Mouse (Mus musculus) forebrain, embryonic 11.5 days (tissue): ENCODE results near the gene Coro1b. TPM values are rescaled to one million over a fixed set of nuclear protein-coding genes. Genes with fewer than 3 reads are reported as not detected.

Experiments
- ATAC-seq: fragments of 200-750 bp; cut with Nextera tagmentation; replicated peaks from 2 replicates; pipeline ENCODE4 v1.8.0; 2017; ENCODE audit warnings: moderate TSS enrichment; ENCODE audit not compliant: low FRiP score
- DNase-seq: peaks from one replicate; pipeline ENCODE4 v3.0.0-alpha.2; 2017; ENCODE audit warnings: low spot score
- H3K27ac ChIP-seq: fragments of 300-500 bp; sonication (generic); 2 replicates; pipeline ENCODE4 v1.5.1; 2014; ENCODE audit warnings: low read depth, low read length
- H3K27me3 ChIP-seq: fragments of 300-500 bp; sonication (generic); 2 replicates; pipeline ENCODE4 v1.6.1; 2014; ENCODE audit warnings: mild to moderate bottlenecking, low read length, mixed read lengths; ENCODE audit not compliant: control insufficient read depth, insufficient read depth
- H3K36me3 ChIP-seq: fragments of 300-500 bp; sonication (generic); 2 replicates; pipeline ENCODE4 v1.6.1; 2014; ENCODE audit warnings: mild to moderate bottlenecking, low read length, moderate library complexity, mixed read lengths; ENCODE audit not compliant: control insufficient read depth, insufficient read depth
- H3K4me1 ChIP-seq: fragments of 300-500 bp; sonication (generic); replicated peaks from 2 replicates; pipeline ENCODE4 v1.6.1; 2014; ENCODE audit warnings: low read length, mixed read lengths; ENCODE audit not compliant: control insufficient read depth, insufficient read depth
- H3K4me2 ChIP-seq: fragments of 300-500 bp; sonication (generic); 2 replicates; pipeline ENCODE4 v1.6.1; 2014; ENCODE audit warnings: low read depth, mild to moderate bottlenecking, low read length, moderate library complexity, mixed read lengths; ENCODE audit not compliant: severe bottlenecking
- H3K4me3 ChIP-seq: fragments of 300-500 bp; sonication (generic); 2 replicates; pipeline ENCODE4 v1.5.1; 2014; ENCODE audit warnings: low read depth, low read length
- H3K9ac ChIP-seq: fragments of 300-500 bp; sonication (generic); 2 replicates; pipeline ENCODE4 v1.6.1; 2014; ENCODE audit warnings: low read length
- H3K9me3 ChIP-seq: fragments of 300-500 bp; sonication (generic); 2 replicates; pipeline ENCODE4 v1.6.1; 2016; ENCODE audit warnings: low read length, mixed read lengths; ENCODE audit not compliant: control insufficient read depth
- WGBS: fragments of 180-500 bp; shearing (Covaris S2); extraction: QIAGEN DNeasy Blood & Tissue Kit; methylation state at CpG from one replicate; pipeline ENCODE4 v1.1.7; 2014; 5-methylcytosine and 5-hydroxymethylcytosine counted together
- polyA plus RNA-seq: library from polyadenylated mRNA; unstranded; fragments of >200 nt; fragmentation: Nextera tagmentation; extraction: Ambion mirVana; gene quantifications from 2 replicates; pipeline ENCODE4 v1.2.1, GENCODE M21; 2014

Coro1b gene
- polyA plus RNA-seq, 1 experiment from 2014 or later: 119 TPM

DNA sequence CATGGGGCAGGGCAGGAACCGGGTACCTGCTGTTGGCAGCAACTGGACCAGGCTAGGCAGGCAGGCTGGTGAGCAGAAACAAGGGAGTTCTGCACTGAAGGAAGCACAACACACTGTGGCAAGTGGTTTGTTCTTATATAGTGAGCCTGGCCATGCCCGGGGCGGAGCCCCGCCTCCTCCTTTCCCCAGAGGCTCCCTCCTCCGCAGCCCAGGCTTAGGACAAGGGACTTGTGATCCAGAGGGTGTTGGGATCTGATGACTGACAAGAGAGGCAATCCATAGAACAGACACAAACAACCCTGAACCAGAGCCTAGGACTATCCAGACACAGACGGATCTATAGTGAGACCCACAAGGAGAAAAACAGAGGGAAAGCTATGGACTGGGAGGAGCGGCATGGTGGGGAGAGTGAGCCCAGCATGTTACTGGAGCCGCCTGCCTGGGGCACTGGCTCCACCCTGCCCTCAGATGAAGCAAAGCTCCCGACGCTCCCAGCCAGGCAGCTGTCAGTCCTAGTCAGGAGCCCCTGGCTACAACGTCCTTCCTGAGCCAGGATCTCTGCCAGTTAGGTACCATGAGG, 27.0 kb downstream of the Coro1b start, which contains the start of gene Carns1:
TSS of gene Carns1 (minus strand) at position 112 of the 580 bp plus-strand sequence.
- Histone ChIP-seq H3K27me3 (no peaks in the 10 kb centered on the region), H3K36me3 (no peaks in the 10 kb centered on the region), H3K4me1 (peaks cover 9% of the 10 kb centered on the region; the same call in 1 of the 2 replicates), H3K9me3 (no peaks in the 10 kb centered on the region), H3K4me3 (no peak within 1 kb of the TSS), H3K9ac (peak within 1 kb of the TSS; percentile 52), H3K4me2 (peak within 1 kb of the TSS; percentile 36), H3K27ac (no peak within 1 kb of the TSS)
- DNase-seq: no peak
- ATAC-seq: 0 out of 2 replicates have a peak, but pooled peaks have one; percentile 39
- WGBS: 4% methylated on average over 11 of the region's 11 CpGs

DNA sequence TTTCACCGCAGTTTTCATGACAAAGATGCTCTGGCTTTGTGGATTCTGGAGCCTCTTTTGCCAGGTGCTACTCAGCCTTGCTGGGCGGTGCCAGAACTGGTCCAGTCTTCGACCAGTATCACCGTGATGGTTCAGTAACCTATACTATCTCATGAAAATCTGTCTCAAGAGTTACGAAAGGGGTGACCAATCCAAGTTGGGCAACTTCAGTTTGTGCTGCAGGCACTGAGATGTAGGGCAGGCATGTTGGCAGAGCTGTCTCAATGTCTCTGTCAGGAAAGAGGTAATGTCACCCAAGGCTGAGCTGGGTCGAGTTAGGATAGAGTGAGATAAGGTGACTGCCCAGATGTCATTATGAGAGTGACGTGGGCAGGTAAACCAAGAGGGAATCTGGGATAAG, 32.0 kb downstream of the Coro1b start:
- no peak overlapping the region for H3K4me3 ChIP-seq
- no peaks in the 10 kb centered on the region for H3K27me3 ChIP-seq
- 90% methylated on average over 7 of the region's 7 CpGs for WGBS
- no peaks in the 10 kb centered on the region for H3K9me3 ChIP-seq
- no peak overlapping the region for H3K4me2 ChIP-seq
- H3K27ac ChIP-seq: no peak overlapping the region
- H3K4me1 ChIP-seq: peaks cover 6% of the 10 kb centered on the region; the same call in 1 of the 2 replicates
- DNase-seq (no peak), ATAC-seq (no peak)
- no peaks in the 10 kb centered on the region for H3K36me3 ChIP-seq
- H3K9ac ChIP-seq: no peak overlapping the region

DNA sequence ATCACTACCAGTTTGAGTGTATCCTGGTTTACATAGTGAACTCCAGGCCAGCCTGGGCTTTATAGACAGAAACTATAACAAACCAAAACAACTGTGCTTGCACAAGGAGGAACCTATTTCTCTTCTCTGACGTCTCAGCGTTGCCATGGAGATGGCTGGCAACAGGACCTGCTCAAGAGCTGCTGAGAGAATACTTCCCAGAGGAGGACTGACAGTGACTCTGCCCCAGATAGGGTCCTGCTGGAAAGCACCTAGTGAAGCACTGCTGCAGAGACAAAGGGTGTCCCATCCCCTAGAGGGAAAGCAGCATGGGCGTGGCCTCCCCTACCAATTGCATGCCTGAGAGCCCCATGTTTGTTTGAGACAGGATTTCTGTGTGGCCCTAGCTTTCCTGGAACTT, 33.5 kb downstream of the Coro1b start:
- Histone ChIP-seq H3K36me3 (no peaks in the 10 kb centered on the region), H3K9me3 (no peaks in the 10 kb centered on the region), H3K27ac (no peak overlapping the region), H3K4me2 (no peak overlapping the region), H3K27me3 (no peaks in the 10 kb centered on the region), H3K9ac (no peak overlapping the region), H3K4me1 (no peaks in the 10 kb centered on the region), H3K4me3 (no peak overlapping the region)
- no peak for DNase-seq
- WGBS: 43% methylated on average over 3 of the region's 3 CpGs
- ATAC-seq: no peak

DNA sequence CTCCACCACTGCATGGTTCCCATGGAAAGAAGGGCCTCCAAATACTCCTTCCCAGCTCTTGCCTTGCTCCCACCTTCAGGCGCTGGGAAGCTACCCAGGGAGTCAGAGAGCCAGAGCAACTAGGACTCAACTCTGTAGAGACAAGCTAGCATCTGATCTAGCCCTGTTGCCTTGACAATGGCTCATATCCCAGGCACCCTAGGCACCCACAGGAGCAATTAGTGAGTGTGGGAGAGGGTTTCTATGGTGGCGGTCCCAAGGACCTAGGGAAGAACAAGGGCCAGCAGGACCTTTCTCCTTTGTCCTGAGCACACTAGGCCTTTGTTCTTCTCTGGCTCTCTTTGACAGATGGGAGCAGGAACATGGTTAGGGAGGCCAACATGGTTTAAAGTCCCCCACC, 35.3 kb downstream of the Coro1b start:
- WGBS: 74% methylated on average over 2 of the region's 2 CpGs
- Histone ChIP-seq H3K4me3 (no peak overlapping the region), H3K9me3 (no peaks in the 10 kb centered on the region), H3K36me3 (no peaks in the 10 kb centered on the region), H3K27ac (no peak overlapping the region), H3K4me1 (no peaks in the 10 kb centered on the region), H3K4me2 (no peak overlapping the region), H3K9ac (no peak overlapping the region), H3K27me3 (no peaks in the 10 kb centered on the region)
- DNase-seq (no peak), ATAC-seq (no peak)

DNA sequence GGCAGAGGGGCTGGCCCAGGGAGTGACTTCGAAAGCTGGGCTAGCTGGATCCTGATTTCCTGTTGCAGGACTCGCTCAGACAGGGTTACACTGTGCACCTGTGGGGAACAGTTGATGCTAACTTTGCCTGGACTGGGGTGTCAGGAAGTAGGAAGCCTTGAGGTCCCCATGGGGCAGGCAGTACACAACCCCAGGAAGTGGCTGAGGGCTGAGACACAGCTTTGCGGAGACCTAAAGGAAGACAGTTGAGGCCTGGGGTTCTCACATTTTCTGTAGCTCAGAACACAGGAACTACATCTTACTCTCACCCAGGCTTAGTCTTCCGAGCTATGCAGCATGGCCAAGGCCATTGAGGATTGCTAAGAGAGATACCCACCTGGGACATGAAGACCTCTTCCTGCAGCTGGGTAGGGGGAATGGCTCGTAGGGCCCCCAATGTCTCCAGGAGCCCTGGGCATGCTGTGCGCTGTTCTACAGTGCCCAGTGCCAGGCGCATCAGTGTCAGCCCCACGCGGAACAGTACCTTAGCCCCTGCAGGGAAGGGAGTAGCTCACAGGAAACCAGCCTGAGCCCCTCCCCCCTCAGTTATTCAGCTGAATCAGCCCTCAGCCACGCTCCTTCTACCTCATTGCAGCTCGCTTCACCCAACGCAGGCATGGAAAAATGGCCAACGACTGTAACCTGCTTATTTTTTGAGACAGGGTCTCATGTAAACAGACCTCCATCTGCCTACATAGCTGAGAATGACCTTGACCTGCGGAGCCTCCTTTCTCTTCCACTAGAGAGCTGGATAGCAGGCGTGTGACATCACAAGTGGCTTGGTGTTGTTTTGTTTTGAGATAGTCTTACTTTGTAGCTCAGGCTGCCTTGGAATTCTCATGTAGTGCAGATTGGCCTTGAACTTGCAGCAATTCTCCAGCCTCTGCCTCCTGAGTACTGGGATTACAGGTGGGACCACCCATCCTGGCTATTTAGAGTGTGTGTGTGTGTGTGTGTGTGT, 36.9 kb downstream of the Coro1b start:
- ATAC-seq (no peak), DNase-seq (no peak)
- no peak overlapping the region for H3K9ac ChIP-seq
- H3K4me1 ChIP-seq: no peaks in the 10 kb centered on the region
- no peak overlapping the region for H3K27ac ChIP-seq
- H3K9me3 ChIP-seq: no peaks in the 10 kb centered on the region
- H3K36me3 ChIP-seq: no peaks in the 10 kb centered on the region
- no peak overlapping the region for H3K4me2 ChIP-seq
- no peak overlapping the region for H3K4me3 ChIP-seq
- no peaks in the 10 kb centered on the region for H3K27me3 ChIP-seq
- WGBS: 64% methylated on average over 15 of the region's 15 CpGs

DNA sequence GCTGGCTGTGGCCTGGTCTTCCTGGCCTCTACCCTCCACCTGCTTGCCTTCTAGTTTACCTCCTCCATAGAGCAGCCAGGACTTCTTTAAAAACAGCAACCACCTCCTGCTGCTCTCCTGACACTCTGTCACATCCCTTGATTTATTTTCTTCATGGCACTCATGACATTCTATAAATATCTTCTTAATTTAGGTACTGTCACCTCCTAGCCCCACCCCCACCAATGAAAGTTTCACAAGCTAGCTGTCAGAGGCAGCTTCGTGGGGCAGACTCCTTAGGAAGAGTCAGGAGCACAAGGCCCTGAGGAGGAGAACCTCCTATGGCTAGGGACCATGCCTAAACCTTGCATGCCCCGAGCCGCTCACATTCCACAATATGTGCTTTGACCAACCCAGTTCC, 38.9 kb downstream of the Coro1b start:
- Histone ChIP-seq H3K4me2 (no peak overlapping the region), H3K36me3 (no peaks in the 10 kb centered on the region), H3K27me3 (no peaks in the 10 kb centered on the region), H3K4me3 (no peak overlapping the region), H3K4me1 (0 out of 2 replicates have a peak, but pooled peaks cover 2% of the 10 kb centered on the region), H3K9me3 (no peaks in the 10 kb centered on the region), H3K27ac (no peak overlapping the region), H3K9ac (no peak overlapping the region)
- DNase-seq (no peak), ATAC-seq (no peak)
- WGBS: 74% methylated on average over 3 of the region's 3 CpGs

DNA sequence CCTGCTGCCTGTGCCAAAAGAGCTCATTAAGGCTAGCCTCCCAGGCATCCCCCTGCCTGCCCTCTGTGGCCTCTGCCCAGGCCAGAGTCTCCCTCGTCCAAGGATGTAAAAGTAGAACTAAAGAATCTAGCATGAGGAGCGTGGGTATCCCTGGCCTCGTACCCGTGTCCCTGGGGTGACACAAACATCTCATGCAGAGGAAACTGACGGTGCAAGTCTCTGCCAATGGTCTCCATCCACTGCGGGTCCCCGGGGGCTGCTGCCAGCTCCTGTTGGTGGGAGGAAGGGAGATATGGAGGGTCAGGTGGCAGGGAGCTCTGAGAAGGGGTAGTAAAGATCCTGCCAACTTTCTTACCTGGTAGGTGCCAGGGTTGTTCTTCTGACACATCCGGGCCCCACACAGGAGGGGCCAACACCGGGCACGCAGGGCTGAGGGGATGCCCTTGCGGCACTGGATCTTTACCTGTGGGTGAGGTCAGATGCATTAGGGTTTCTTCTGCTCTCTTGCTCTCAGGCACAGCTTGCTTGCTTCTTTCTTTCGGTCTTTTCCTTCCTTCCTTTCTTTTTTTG, 40.7 kb downstream of the Coro1b start:
- Histone ChIP-seq H3K4me1 (peaks cover 10% of the 10 kb centered on the region), H3K9me3 (no peaks in the 10 kb centered on the region), H3K9ac (no peak overlapping the region), H3K36me3 (peaks cover 2% of the 10 kb centered on the region; the same call in 1 of the 2 replicates), H3K4me2 (no peak overlapping the region), H3K27me3 (no peaks in the 10 kb centered on the region), H3K4me3 (no peak overlapping the region), H3K27ac (no peak overlapping the region)
- ATAC-seq: no peak
- DNase-seq: no peak
- 82% methylated on average over 12 of the region's 12 CpGs for WGBS

DNA sequence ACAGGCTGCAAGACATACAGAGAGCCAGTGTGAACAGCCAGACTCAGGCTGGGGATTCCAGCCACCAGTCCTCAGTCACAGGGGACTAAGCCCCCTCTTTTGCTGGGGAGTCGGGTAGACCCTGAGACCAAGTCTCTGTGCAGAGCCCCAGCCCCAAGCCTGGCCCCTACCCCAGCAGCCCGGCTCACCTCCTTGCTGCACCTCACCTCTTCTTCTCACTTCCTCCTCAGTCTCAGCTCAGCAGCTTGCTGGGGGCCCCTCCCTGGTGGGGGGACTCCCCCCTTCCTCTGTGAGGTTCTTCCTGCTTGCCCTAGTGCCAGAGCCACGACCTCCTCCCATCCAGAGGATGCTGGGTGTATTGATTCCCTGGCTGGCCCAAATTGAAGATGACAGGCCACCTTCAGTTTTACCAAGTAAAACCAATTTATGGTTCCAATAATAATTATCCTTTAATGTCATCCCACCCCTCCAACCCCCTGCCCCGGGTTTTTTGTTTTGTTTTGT, 42.5 kb downstream of the Coro1b start, which contains the start of gene Tbc1d10c:
TSS of gene Tbc1d10c (minus strand) at position 454 of the 504 bp plus-strand sequence.
- H3K9ac ChIP-seq: peak within 1 kb of the TSS; percentile 97
- peak within 1 kb of the TSS; percentile 71 for H3K27ac ChIP-seq
- H3K36me3 ChIP-seq: peaks cover 14% of the 10 kb centered on the region
- H3K4me1 ChIP-seq: peaks cover 10% of the 10 kb centered on the region
- peak within 1 kb of the TSS; percentile 93 for H3K4me2 ChIP-seq
- H3K27me3 ChIP-seq: no peaks in the 10 kb centered on the region
- no peak for ATAC-seq
- H3K9me3 ChIP-seq: no peaks in the 10 kb centered on the region
- WGBS: 70% methylated on average over 4 of the region's 4 CpGs
- peak within 1 kb of the TSS; percentile 89 for H3K4me3 ChIP-seq
- DNase-seq: no peak
